8 mouse cellular contexts compared by ENCODE assay signal in the genomic region with DNA sequence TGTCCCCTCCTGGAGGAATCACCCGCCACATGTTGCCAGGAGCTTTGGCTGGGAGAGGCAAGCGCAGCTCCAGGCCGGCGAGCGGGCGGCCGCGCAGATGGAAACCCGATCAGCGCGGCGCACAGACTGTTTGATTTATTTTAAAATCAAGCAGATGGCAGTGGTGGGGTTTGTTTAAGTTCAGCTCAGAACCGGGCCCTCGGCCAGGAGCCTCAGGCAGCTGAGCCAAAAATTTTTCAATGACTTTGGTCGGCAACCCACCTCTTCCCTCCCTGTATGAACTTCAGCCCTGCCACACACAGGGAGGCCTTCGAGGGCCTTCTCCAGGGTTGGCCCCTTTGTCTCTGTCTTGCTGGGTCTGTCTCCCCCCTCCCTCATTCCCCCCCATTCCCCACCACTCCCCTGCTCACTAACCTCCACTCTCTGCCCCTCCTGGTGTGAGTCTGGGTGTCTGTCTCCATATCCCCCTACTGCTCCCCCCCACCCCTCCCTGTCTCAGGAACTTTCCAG. TPM values are rescaled to one million over a fixed set of nuclear protein-coding genes. Genes with fewer than 3 reads are reported as not detected.
A peak's percentile ranks its signal among the peaks of the same experiment; 100 is the strongest.
DNase-seq lines count a peak whose midpoint lies in the region; ATAC-seq and TF ChIP-seq lines count a peak whose summit lies in the region.

No protein-coding gene starts in this region.

- peak overlapping the region; percentile 94 for H3K27ac ChIP-seq in forebrain, embryonic 12.5 days
- peak overlapping the region; percentile 55 to 74 for H3K27ac ChIP-seq in heart, embryonic 14.5 days (replicated peaks in 1 of 2; ENCODE audit: control insufficient read depth in 1 of 2, insufficient read depth in 1 of 2, low read depth in 2 of 2, low read length in 2 of 2)
- peak overlapping the region; percentile 58 for H3K27ac ChIP-seq in kidney, postnatal 0 days
- peak overlapping the region; percentile 29; the same call in 1 of the 2 replicates for H3K27ac ChIP-seq in liver, embryonic 11.5 days (ENCODE audit: low read depth, low read length)
- H3K27ac ChIP-seq in neural tube, embryonic 12.5 days: peak overlapping the region; percentile 80

- peaks cover 81% of the 10 kb centered on the region for H3K4me1 ChIP-seq in forebrain, embryonic 12.5 days
- H3K4me1 ChIP-seq in heart, embryonic 14.5 days (ENCODE audit: control insufficient read depth in 2 of 2, insufficient read depth in 2 of 2, low read length in 2 of 2): peaks cover 28 to 39% of the 10 kb centered on the region in 2 experiments
- peaks cover 54% of the 10 kb centered on the region for H3K4me1 ChIP-seq in kidney, postnatal 0 days (replicated peaks; ENCODE audit: insufficient read depth, low read length)
- peaks cover 29% of the 10 kb centered on the region for H3K4me1 ChIP-seq in liver, embryonic 11.5 days (replicated peaks; ENCODE audit: control insufficient read depth, insufficient read depth, low read length)
- peaks cover 85% of the 10 kb centered on the region for H3K4me1 ChIP-seq in neural tube, embryonic 12.5 days

- 0 out of 2 replicates have a peak overlapping the region, but pooled peaks have one; percentile 7 for H3K4me3 ChIP-seq in forebrain, embryonic 12.5 days (replicated peaks)
- H3K4me3 ChIP-seq in heart, embryonic 14.5 days (ENCODE audit: control insufficient read depth in 1 of 2, insufficient read depth in 1 of 2, low read depth in 1 of 2, low read length in 2 of 2): peak overlapping the region; percentile 15 to 27; a peak in 3 of 4 replicates
- no peak overlapping the region for H3K4me3 ChIP-seq in kidney, postnatal 0 days (replicated peaks; ENCODE audit: low read depth, low read length)
- H3K4me3 ChIP-seq in liver, embryonic 11.5 days (ENCODE audit: low read depth, low read length): no peak overlapping the region
- no peak overlapping the region for H3K4me3 ChIP-seq in neural tube, embryonic 12.5 days

- H3K27me3 ChIP-seq in forebrain, embryonic 12.5 days: peaks cover 13% of the 10 kb centered on the region; the same call in 1 of the 2 replicates
- 0 out of 2 replicates have a peak, but pooled peaks cover 8% of the 10 kb centered on the region for H3K27me3 ChIP-seq in heart, embryonic 14.5 days (ENCODE audit: control insufficient read depth, insufficient read depth, low read length)
- H3K27me3 ChIP-seq in kidney, postnatal 0 days (ENCODE audit: insufficient read depth, low read length): 0 out of 2 replicates have a peak, but pooled peaks cover 4% of the 10 kb centered on the region
- peaks cover 15% of the 10 kb centered on the region; the same call in 1 of the 2 replicates for H3K27me3 ChIP-seq in liver, embryonic 11.5 days (replicated peaks; ENCODE audit: control insufficient read depth, insufficient read depth, low read length)
- no peaks in the 10 kb centered on the region for H3K27me3 ChIP-seq in neural tube, embryonic 12.5 days (replicated peaks)

- 4% methylated on average over 16 of the region's 16 CpGs for WGBS in forebrain, embryonic 12.5 days
- WGBS in heart, embryonic 14.5 days: 6% methylated on average over 16 of the region's 16 CpGs
- WGBS in kidney, postnatal 0 days: 1% methylated on average over 16 of the region's 16 CpGs
- 21% methylated on average over 16 of the region's 16 CpGs for WGBS in liver, embryonic 11.5 days
- WGBS in neural tube, embryonic 12.5 days: under 1% methylated on average over 16 of the region's 16 CpGs

- TF ChIP-seq CTCF in kidney, postnatal 0 days (IDR thresholded peaks at IDR 0.05; ENCODE audit: low read depth): no peak; the same call in 1 of the 2 replicates

- no peaks in the 10 kb centered on the region for H3K9me3 ChIP-seq in forebrain, embryonic 12.5 days
- no peaks in the 10 kb centered on the region for H3K9me3 ChIP-seq in heart, embryonic 14.5 days (ENCODE audit: control insufficient read depth, low read length)
- no peaks in the 10 kb centered on the region for H3K9me3 ChIP-seq in kidney, postnatal 0 days (replicated peaks; ENCODE audit: low read length)
- H3K9me3 ChIP-seq in liver, embryonic 11.5 days (ENCODE audit: control insufficient read depth, low read length): no peaks in the 10 kb centered on the region
- H3K9me3 ChIP-seq in neural tube, embryonic 12.5 days: no peaks in the 10 kb centered on the region

- H3K4me2 ChIP-seq in forebrain, embryonic 12.5 days: peak overlapping the region; percentile 43
- peak overlapping the region; percentile 60 for H3K4me2 ChIP-seq in heart, embryonic 14.5 days (ENCODE audit: low read length)
- peak overlapping the region; percentile 51 for H3K4me2 ChIP-seq in kidney, postnatal 0 days (ENCODE audit: low read length)
- peak overlapping the region; percentile 50 for H3K4me2 ChIP-seq in liver, embryonic 11.5 days
- peak overlapping the region; percentile 45 for H3K4me2 ChIP-seq in neural tube, embryonic 12.5 days (replicated peaks)

- peak overlapping the region; percentile 42 for H3K9ac ChIP-seq in forebrain, embryonic 12.5 days
- H3K9ac ChIP-seq in heart, embryonic 14.5 days (ENCODE audit: low read length): peak overlapping the region; percentile 60
- 0 out of 2 replicates have a peak overlapping the region, but pooled peaks have one; percentile 40 for H3K9ac ChIP-seq in kidney, postnatal 0 days (ENCODE audit: low read depth, low read length)
- 0 out of 2 replicates have a peak overlapping the region, but pooled peaks have one; percentile 22 for H3K9ac ChIP-seq in liver, embryonic 11.5 days (ENCODE audit: low read depth, low read length)
- peak overlapping the region; percentile 35; the same call in 1 of the 2 replicates for H3K9ac ChIP-seq in neural tube, embryonic 12.5 days

- DNase-seq in cerebellum, adult 11 months: peak; percentile 58
- DNase-seq in kidney, postnatal 0 days (ENCODE audit: low spot score): peak; percentile 93
- DNase-seq in liver, embryonic 11.5 days (ENCODE audit: low spot score): peak; percentile 52
- DNase-seq in thymus, postnatal 0 days (ENCODE audit: low spot score): no peak

- no peak for ATAC-seq in cerebellum, adult (ENCODE audit: insufficient number of reproducible peaks, low FRiP score, low TSS enrichment)
- peak; percentile 65 for ATAC-seq in forebrain, embryonic 12.5 days (ENCODE audit: low FRiP score)
- ATAC-seq in heart, embryonic 14.5 days (ENCODE audit: insufficient number of reproducible peaks, insufficient read depth, low FRiP score, low read depth): peak; percentile 54
- peak; percentile 22 for ATAC-seq in kidney, postnatal 0 days (replicated peaks; ENCODE audit: low FRiP score, low read depth)
- 0 out of 2 replicates have a peak, but pooled peaks have one; percentile 20 for ATAC-seq in liver, embryonic 11.5 days (replicated peaks; ENCODE audit: low FRiP score)
- ATAC-seq in neural tube, embryonic 12.5 days (ENCODE audit: low FRiP score, low read depth): peak; percentile 78

- no peaks in the 10 kb centered on the region for H3K36me3 ChIP-seq in forebrain, embryonic 12.5 days (replicated peaks)
- H3K36me3 ChIP-seq in heart, embryonic 14.5 days (ENCODE audit: control insufficient read depth, insufficient read depth, low read length): no peaks in the 10 kb centered on the region
- no peaks in the 10 kb centered on the region for H3K36me3 ChIP-seq in kidney, postnatal 0 days (ENCODE audit: insufficient read depth, low read length)
- H3K36me3 ChIP-seq in liver, embryonic 11.5 days (ENCODE audit: control insufficient read depth, insufficient read depth, low read length): no peaks in the 10 kb centered on the region
- H3K36me3 ChIP-seq in neural tube, embryonic 12.5 days: no peaks in the 10 kb centered on the region

RNA-seq across cellular contexts. Expression of a gene that starts 36.7 kb away (rescaled TPM):
- 20.4 and 27.0 TPM in 2 replicates for polyA plus RNA-seq in forebrain, embryonic 12.5 days (2016; fragmentation: Nextera tagmentation; extraction: Ambion mirVana)
- polyA plus RNA-seq in heart, embryonic 14.5 days (2014; fragmentation: Nextera tagmentation; extraction: Ambion mirVana): 12.0 and 12.2 TPM in 2 replicates
- polyA plus RNA-seq in kidney, postnatal 0 days (2015; fragmentation: Nextera tagmentation; extraction: Ambion mirVana): 5.9 and 8.4 TPM in 2 replicates
- 23.1 and 25.3 TPM in 2 replicates for polyA plus RNA-seq in liver, embryonic 11.5 days (2014; fragmentation: Nextera tagmentation; extraction: Ambion mirVana)
- polyA plus RNA-seq in neural tube, embryonic 12.5 days (2016; fragmentation: Nextera tagmentation; extraction: Ambion mirVana): 26.0 and 30.5 TPM in 2 replicates
- 26.3 and 35.9 TPM in 2 replicates for polyA plus RNA-seq in thymus, postnatal 0 days (2015; fragmentation: Nextera tagmentation; extraction: Ambion mirVana)

Comparison
In these comparisons a context has a peak if more than half of its experiments do, and no peak if none do; other contexts are left out.
1. H3K27ac ChIP-seq: peak in every context shown above with its lines; median percentile 94 in forebrain, embryonic 12.5 days; 80 in neural tube, embryonic 12.5 days; 64 in heart, embryonic 14.5 days; 58 in kidney, postnatal 0 days; 29 in liver, embryonic 11.5 days.
2. H3K4me3 ChIP-seq: peak in forebrain, embryonic 12.5 days (single experiment) and heart, embryonic 14.5 days (2 of 2); none in kidney, postnatal 0 days (single experiment), liver, embryonic 11.5 days (single experiment) and neural tube, embryonic 12.5 days (single experiment).
3. Peak in every context shown above with its lines, with median percentiles within 50 percentile points of each other: H3K4me2 ChIP-seq and H3K9ac ChIP-seq.